Mouse (Mus musculus) left cerebral cortex, postnatal 10 days (tissue): ENCODE measurements at regions not wholly inside any gene's neighbourhood (a gene's known extent, or its start where the extent isn't known, plus 50 kb on each side); places are given as distances from the start of the nearest gene placed in this dataset.

ENCODE experiments used
- DNase-seq, 2 experiments: peaks; one replicate each; pipeline ENCODE4 v3.0.0; 2021 to 2022; ENCODE audit warnings: low spot score in 2 of 2, mixed read lengths in 1 of 2; ENCODE audit errors: extremely low spot score in 1 of 2
- intact Hi-C: fragments of 180-260 bp; cut with DNase I; formaldehyde crosslinking; loops from one replicate; pipeline ENCODE4 v1.15.1; 2025

GRCm38 (mm10) chr11:12757677-12758076 lies 292.9 kb upstream of the Cobl start:
- no peak for DNase-seq
- intact Hi-C loops: no loop called here

GRCm38 (mm10) chr11:12750016-12750415 lies 285.3 kb upstream of the Cobl start:
- no peak for DNase-seq

GRCm38 (mm10) chr11:12749245-12749644 lies 284.5 kb upstream of the Cobl start:
- DNase-seq: no peak

More at GRCm38 (mm10) chr11:12750016-12750415, 285.3 kb upstream of the Cobl start:
- intact Hi-C loops: no loop called here

GRCm38 (mm10) chr11:12742159-12742523 lies 277.4 kb upstream of the Cobl start:
- intact Hi-C loops: no loop called here
- DNase-seq: peak in 1 of 2 experiments; percentile 15

More at GRCm38 (mm10) chr11:12749245-12749644, 284.5 kb upstream of the Cobl start:
- intact Hi-C loops: no loop called here

GRCm38 (mm10) chr11:12741418-12742158 lies 276.8 kb upstream of the Cobl start:
- DNase-seq: no peak

GRCm38 (mm10) chr11:12734274-12734673 lies 269.5 kb upstream of the Cobl start:
- intact Hi-C loops: no loop called here
- DNase-seq: no peak

More at GRCm38 (mm10) chr11:12741418-12742158, 276.8 kb upstream of the Cobl start:
- intact Hi-C loops: no loop called here

- no peak for DNase-seq
- intact Hi-C loops: no loop called here
These were observed 262.5 kb upstream of the Cobl start for GRCm38 (mm10) chr11:12727293-12727692.

GRCm38 (mm10) chr11:12726492-12726891 lies 261.7 kb upstream of the Cobl start:
- intact Hi-C loops: no loop called here

GRCm38 (mm10) chr11:12722320-12722719 lies 257.6 kb upstream of the Cobl start:
- DNase-seq: no peak
- intact Hi-C loops: no loop called here

More at GRCm38 (mm10) chr11:12726492-12726891, 261.7 kb upstream of the Cobl start:
- DNase-seq: no peak

- intact Hi-C loops: no loop called here
- DNase-seq: no peak
These were observed 255.4 kb upstream of the Cobl start for GRCm38 (mm10) chr11:12720169-12720568.

GRCm38 (mm10) chr11:12696321-12696720 lies 231.6 kb upstream of the Cobl start:
- no peak for DNase-seq
- intact Hi-C loops: no loop called here

- intact Hi-C loops: no loop called here
- no peak for DNase-seq
These were observed 228.1 kb upstream of the Cobl start for GRCm38 (mm10) chr11:12692836-12693235.

GRCm38 (mm10) chr11:12686717-12687116 lies 222.0 kb upstream of the Cobl start:
- intact Hi-C loops: no loop called here
- DNase-seq: no peak

GRCm38 (mm10) chr11:12661824-12662443 lies 197.2 kb upstream of the Cobl start:
- DNase-seq: no peak
- intact Hi-C loops: no loop called here

GRCm38 (mm10) chr11:12658847-12659246 lies 194.1 kb upstream of the Cobl start:
- DNase-seq: no peak
- intact Hi-C loops: no loop called here

- intact Hi-C loops: no loop called here
- no peak for DNase-seq
These were observed 191.7 kb upstream of the Cobl start for GRCm38 (mm10) chr11:12656450-12656849.
